Mouse (Mus musculus) heart, postnatal 36 days (tissue): Measurements from ENCODE around the gene Lima1. TPM values are rescaled to one million over a fixed set of nuclear protein-coding genes. Genes with fewer than 3 reads are reported as not detected.
A peak's percentile ranks its signal among the peaks of the same experiment; 100 is the strongest.

Experiments used
- DNase-seq, 2 experiments: peaks; one replicate each; pipeline ENCODE4 v3.0.0; 2021 to 2022
- intact Hi-C: fragments of 180-260 bp; cut with DNase I; formaldehyde crosslinking; loops from one replicate; pipeline ENCODE4 v1.15.1; 2025
- total RNA-seq, 2 experiments: library from RNA; stranded (reverse); gene quantifications; 2 replicates each; pipeline ENCODE4 v1.2.3; 2021

Gene Lima1
- total RNA-seq, 2 experiments from 2014 or later = 19.9 to 21.0 TPM

GRCm38 (mm10) chr15:99874612-99875333, 483 bp downstream of the Lima1 start:
- intact Hi-C loops = loop anchor here (5.0 kb wide), 1 partner anchor 72 kb away; no protein-coding TSS in a partner anchor
- DNase-seq = peak; percentile 35 to 38

- no peak for DNase-seq
- intact Hi-C loops = no loop called here
These were observed 2.7 kb downstream of the Lima1 start for GRCm38 (mm10) chr15:99872543-99872942.

- peak in 1 of 2 experiments; percentile 32 for DNase-seq
- intact Hi-C loops = loop anchor here (2.0 kb wide), 1 partner anchor 37 kb away; no protein-coding TSS in a partner anchor
These were observed 7.6 kb downstream of the Lima1 start for GRCm38 (mm10) chr15:99867654-99868053.

- DNase-seq = peak; percentile 57 to 66
- intact Hi-C loops = loop anchor here (2.0 kb wide), 1 partner anchor 38 kb away; no protein-coding TSS in a partner anchor
These were observed 8.6 kb downstream of the Lima1 start for GRCm38 (mm10) chr15:99866450-99867221.

- intact Hi-C loops = loop anchor here (2.0 kb wide), 1 partner anchor 39 kb away; no protein-coding TSS in a partner anchor
These were observed 9.3 kb downstream of the Lima1 start for GRCm38 (mm10) chr15:99865942-99866341.

GRCm38 (mm10) chr15:99865494-99865941, 9.7 kb downstream of the Lima1 start:
- intact Hi-C loops = no loop called here
- no peak for DNase-seq

More at GRCm38 (mm10) chr15:99865942-99866341, 9.3 kb downstream of the Lima1 start:
- peak; percentile 61 to 63 for DNase-seq

- intact Hi-C loops = no loop called here
- no peak for DNase-seq
These were observed 10.2 kb downstream of the Lima1 start for GRCm38 (mm10) chr15:99865046-99865445.

- intact Hi-C loops = no loop called here
- no peak for DNase-seq
These were observed 11.5 kb downstream of the Lima1 start for GRCm38 (mm10) chr15:99863786-99864185.

- intact Hi-C loops = no loop called here
- no peak for DNase-seq
These were observed 11.9 kb downstream of the Lima1 start for GRCm38 (mm10) chr15:99863358-99863757.

- intact Hi-C loops = no loop called here
- DNase-seq = no peak
These were observed 12.8 kb downstream of the Lima1 start for GRCm38 (mm10) chr15:99862473-99862872.

GRCm38 (mm10) chr15:99861955-99862354, 13.3 kb downstream of the Lima1 start:
- intact Hi-C loops = no loop called here
- DNase-seq = no peak

GRCm38 (mm10) chr15:99861536-99861935, 13.7 kb downstream of the Lima1 start:
- intact Hi-C loops = no loop called here
- DNase-seq = no peak

GRCm38 (mm10) chr15:99859644-99860392, 15.4 kb downstream of the Lima1 start:
- intact Hi-C loops = no loop called here
- no peak for DNase-seq

GRCm38 (mm10) chr15:99857479-99857878, 17.8 kb downstream of the Lima1 start:
- DNase-seq = no peak
- intact Hi-C loops = no loop called here

- no peak for DNase-seq
- intact Hi-C loops = no loop called here
These were observed 20.1 kb downstream of the Lima1 start for GRCm38 (mm10) chr15:99855119-99855518.

- no peak for DNase-seq
- intact Hi-C loops = no loop called here
These were observed 22.5 kb downstream of the Lima1 start for GRCm38 (mm10) chr15:99852606-99853237.

- no peak for DNase-seq
- intact Hi-C loops = no loop called here
These were observed 25.0 kb downstream of the Lima1 start for GRCm38 (mm10) chr15:99850265-99850664.

GRCm38 (mm10) chr15:99847937-99848336, 27.3 kb downstream of the Lima1 start:
- intact Hi-C loops = no loop called here
- no peak for DNase-seq

GRCm38 (mm10) chr15:99847207-99847881, 27.9 kb downstream of the Lima1 start:
- no peak for DNase-seq
- intact Hi-C loops = no loop called here

GRCm38 (mm10) chr15:99846633-99847032, 28.6 kb downstream of the Lima1 start:
- no peak for DNase-seq
- intact Hi-C loops = no loop called here
